Mouse (Mus musculus) MEL (cell line): ENCODE data around the gene Npas4. TPM values are rescaled to one million over a fixed set of nuclear protein-coding genes. Genes with fewer than 3 reads are reported as not detected.
A peak's percentile ranks its signal among the peaks of the same experiment; 100 is the strongest.
"Not testable (repeated sequence)": the region's sequence is repeated elsewhere in the genome, so short reads cannot be mapped to it uniquely, and the experiment has no call there.

ENCODE experiments used
- DNase-seq: peaks from one replicate; pipeline ENCODE4 v3.0.0; 2011; ENCODE audit warnings: low read depth, low spot score
- H3K27ac ChIP-seq: 2 replicates; pipeline ENCODE4 v1.5.1; 2012; ENCODE audit warnings: low read depth, mild to moderate bottlenecking, control low read depth, low read length, moderate library complexity; ENCODE audit not compliant: control insufficient read depth
- H3K27me3 ChIP-seq, 2 experiments: fragments of 150-350 bp in 1 of 2; sonication (generic) in 1 of 2; 2 replicates each; pipeline ENCODE4 v1.6.1; 2012; ENCODE audit warnings: low read length in 2 of 2, mild to moderate bottlenecking in 2 of 2, improper control_type of control experiment in 1 of 2, moderate library complexity in 1 of 2; ENCODE audit not compliant: insufficient read depth in 2 of 2, control insufficient read depth in 1 of 2
- H3K36me3 ChIP-seq, 2 experiments: 2 replicates each; pipeline ENCODE4 v1.6.1; 2012 to 2014; ENCODE audit warnings: low read length in 2 of 2, improper control_type of control experiment in 1 of 2, inconsistent platforms in 1 of 2, mild to moderate bottlenecking in 1 of 2; ENCODE audit not compliant: insufficient read depth in 2 of 2, control insufficient read depth in 1 of 2
- H3K4me1 ChIP-seq, 2 experiments: fragments of 150-350 bp in 1 of 2; sonication (generic) in 1 of 2; 2 replicates each; pipeline ENCODE4 v1.6.1; 2012; ENCODE audit warnings: low read length in 2 of 2, improper control_type of control experiment in 1 of 2, mild to moderate bottlenecking in 1 of 2; ENCODE audit not compliant: insufficient read depth in 2 of 2, control insufficient read depth in 1 of 2
- H3K4me3 ChIP-seq, 2 experiments: fragments of 150-350 bp in 1 of 2; sonication (generic) in 1 of 2; 2 replicates each; pipeline ENCODE4 v1.5.1; 2012; ENCODE audit warnings: low read depth in 2 of 2, low read length in 2 of 2, mild to moderate bottlenecking in 2 of 2, moderate library complexity in 2 of 2, control low read depth in 1 of 2, improper control_type of control experiment in 1 of 2; ENCODE audit not compliant: control insufficient read depth in 1 of 2, insufficient read depth in 1 of 2
- H3K79me2 ChIP-seq: 2 replicates; pipeline ENCODE4 v1.6.1; 2012; ENCODE audit warnings: mild to moderate bottlenecking, low read length, moderate library complexity; ENCODE audit not compliant: control insufficient read depth, poor library complexity, insufficient read depth
- H3K9ac ChIP-seq: 2 replicates; pipeline ENCODE4 v1.6.1; 2012; ENCODE audit warnings: low read depth, mild to moderate bottlenecking, control low read depth, low read length, moderate library complexity; ENCODE audit not compliant: control insufficient read depth, poor library complexity, severe bottlenecking
- H3K9me3 ChIP-seq: fragments of 150-350 bp; sonication (generic); replicated peaks from 2 replicates; pipeline ENCODE4 v1.6.1; 2012; ENCODE audit warnings: mild to moderate bottlenecking, low read length, improper control_type of control experiment, moderate library complexity; ENCODE audit not compliant: insufficient read depth
- CTCF ChIP-seq, 3 experiments: IDR thresholded peaks in 2 of 3; conservative IDR thresholded peaks in 1 of 3; 2 replicates each; pipeline ENCODE4 v1.5.1; 2011 to 2012; ENCODE audit warnings: low read length in 3 of 3, low read depth in 2 of 3, mild to moderate bottlenecking in 2 of 3, improper control_type of control experiment in 1 of 3, inconsistent platforms in 1 of 3, mixed read lengths in 1 of 3, moderate library complexity in 1 of 3; ENCODE audit not compliant: control insufficient read depth in 1 of 3, insufficient read depth in 1 of 3, poor library complexity in 1 of 3, severe bottlenecking in 1 of 3
- E2F4 ChIP-seq: IDR thresholded peaks from 2 replicates; pipeline ENCODE4 v1.6.1; 2011; ENCODE audit warnings: low read depth, low read length, improper control_type of control experiment, borderline replicate concordance
- ELF1 ChIP-seq: IDR thresholded peaks from 2 replicates; pipeline ENCODE4 v1.6.1; 2014; ENCODE audit warnings: low read depth, mild to moderate bottlenecking, inconsistent platforms, low read length, improper control_type of control experiment, moderate library complexity
- ETS1 ChIP-seq: IDR thresholded peaks from 2 replicates; pipeline ENCODE4 v1.6.1; 2012; ENCODE audit warnings: low read depth, mild to moderate bottlenecking, inconsistent platforms, low read length, improper control_type of control experiment, moderate library complexity
- GATA1 ChIP-seq: IDR thresholded peaks from 2 replicates; pipeline ENCODE4 v1.6.1; 2011; ENCODE audit warnings: low read depth, low read length, improper control_type of control experiment
- JUND ChIP-seq: IDR thresholded peaks from 2 replicates; pipeline ENCODE4 v1.6.1; 2011; ENCODE audit warnings: low read depth, mild to moderate bottlenecking, improper control_type of control experiment, low read length
- KAT2A ChIP-seq: conservative IDR thresholded peaks from 2 replicates; pipeline ENCODE4 v1.6.1; 2012; ENCODE audit warnings: low read depth, low read length, improper control_type of control experiment, inconsistent platforms
- MAX ChIP-seq: IDR thresholded peaks from 2 replicates; pipeline ENCODE4 v1.6.1; 2011; ENCODE audit warnings: low read length, improper control_type of control experiment
- MAZ ChIP-seq: IDR thresholded peaks from 2 replicates; pipeline ENCODE4 v1.6.1; 2012; ENCODE audit warnings: low read depth, mild to moderate bottlenecking, inconsistent platforms, low read length, improper control_type of control experiment
- MEF2A ChIP-seq: IDR thresholded peaks from 2 replicates; pipeline ENCODE4 v1.6.1; 2014; ENCODE audit warnings: low read depth, mild to moderate bottlenecking, inconsistent platforms, low read length, improper control_type of control experiment; ENCODE audit not compliant: poor library complexity, insufficient replicate concordance, severe bottlenecking; ENCODE audit errors: extremely low read depth
- MYB ChIP-seq: IDR thresholded peaks from 2 replicates; pipeline ENCODE4 v1.6.1; 2011; ENCODE audit warnings: mild to moderate bottlenecking, low read depth, low read length, improper control_type of control experiment
- MYC ChIP-seq: IDR thresholded peaks from 2 replicates; pipeline ENCODE4 v1.6.1; 2011; ENCODE audit warnings: low read depth, mild to moderate bottlenecking, low read length, improper control_type of control experiment, moderate library complexity
- NRF1 ChIP-seq: IDR thresholded peaks from 2 replicates; pipeline ENCODE4 v1.6.1; 2014; ENCODE audit warnings: low read depth, mild to moderate bottlenecking, inconsistent platforms, low read length, improper control_type of control experiment, moderate library complexity; ENCODE audit not compliant: poor library complexity, insufficient read depth, severe bottlenecking
- POLR2AphosphoS2 ChIP-seq: IDR thresholded peaks from 2 replicates; pipeline ENCODE4 v1.6.1; 2011; ENCODE audit warnings: low read length, improper control_type of control experiment
- RAD21 ChIP-seq: IDR thresholded peaks from 2 replicates; pipeline ENCODE4 v1.6.1; 2011; ENCODE audit warnings: mild to moderate bottlenecking, low read depth, low read length, improper control_type of control experiment
- RCOR1 ChIP-seq: IDR thresholded peaks from 2 replicates; pipeline ENCODE4 v1.6.1; 2012; ENCODE audit warnings: low read depth, mild to moderate bottlenecking, inconsistent platforms, low read length, improper control_type of control experiment
- SMC3 ChIP-seq: IDR thresholded peaks from 2 replicates; pipeline ENCODE4 v1.6.1; 2011; ENCODE audit warnings: low read depth, low read length, improper control_type of control experiment
- TAL1 ChIP-seq: IDR thresholded peaks from 2 replicates; pipeline ENCODE4 v1.6.1; 2012; ENCODE audit warnings: mild to moderate bottlenecking, inconsistent platforms, low read length, moderate library complexity, mixed read lengths
- TBP ChIP-seq: IDR thresholded peaks from 2 replicates; pipeline ENCODE4 v1.8.0; 2011; ENCODE audit warnings: low read depth, low read length, improper control_type of control experiment
- ZC3H11A ChIP-seq: IDR thresholded peaks from 2 replicates; pipeline ENCODE4 v1.6.1; 2012; ENCODE audit warnings: low read depth, mild to moderate bottlenecking, inconsistent platforms, low read length, improper control_type of control experiment
- ZMIZ1 ChIP-seq: IDR thresholded peaks from 2 replicates; pipeline ENCODE4 v1.6.1; 2012; ENCODE audit warnings: low read depth, mild to moderate bottlenecking, inconsistent platforms, low read length, improper control_type of control experiment, moderate library complexity
- ZNF384 ChIP-seq: IDR thresholded peaks from 2 replicates; pipeline ENCODE4 v1.6.1; 2012; ENCODE audit warnings: low read depth, mild to moderate bottlenecking, inconsistent platforms, low read length, improper control_type of control experiment
- polyA plus RNA-seq, 2 experiments: library from polyadenylated mRNA; stranded (reverse) in 1 of 2; unstranded in 1 of 2; fragments of >175 nt in 1 of 2; fragments of >200 nt in 1 of 2; gene quantifications; 2 replicates each; pipeline versions ENCODE4 v1.2.1 to v1.2.4; 2012; ENCODE audit warnings: low replicate concordance in 2 of 2, low read depth in 1 of 2; ENCODE audit not compliant: insufficient read length in 2 of 2, insufficient read depth in 1 of 2, missing spikeins in 1 of 2
- total RNA-seq: library from RNA; depleted of rRNA; stranded (reverse); fragments of 300-350 nt; gene quantifications from 2 replicates; pipeline ENCODE4 v1.2.3, GENCODE M21; 2012

Gene Npas4
- total and polyA plus RNA-seq, 3 experiments, result not detected

- H3K79me2 ChIP-seq, H3K9ac ChIP-seq, H3K4me1 ChIP-seq, H3K36me3 ChIP-seq, H3K9me3 ChIP-seq, H3K27ac ChIP-seq, H3K27me3 ChIP-seq, H3K4me3 ChIP-seq: not testable (repeated sequence)
- DNase-seq, result peak; percentile 30
- peak in 2 of 3 experiments; percentile 10 to 24; a peak in 2 of 6 replicates for TF ChIP-seq CTCF (IDR thresholded peaks at IDR 0.05 in 2 of 3, conservative IDR thresholded peaks at IDR 0.05 in 1 of 3; ENCODE audit: control insufficient read depth in 1 of 3, insufficient read depth in 1 of 3, low read depth in 2 of 3, low read length in 3 of 3, poor library complexity in 1 of 3, severe bottlenecking in 1 of 3)
- 0 out of 2 replicates have a peak, but pooled peaks have one; percentile 12 for TF ChIP-seq ZNF384
These were observed 13.5 kb upstream of the Npas4 start for GRCm38 (mm10) chr19:5003644-5004043.

GRCm38 (mm10) chr19:5001666-5002406, 11.7 kb upstream of the Npas4 start:
- peak; percentile 77 for DNase-seq
- peaks cover 0 to 13% of the 10 kb centered on the region in 2 experiments for H3K27me3 ChIP-seq
- TF ChIP-seq GATA1, result 0 out of 2 replicates have a peak, but pooled peaks have one; percentile 8
- TF ChIP-seq CTCF (IDR thresholded peaks at IDR 0.05 in 2 of 3, conservative IDR thresholded peaks at IDR 0.05 in 1 of 3; ENCODE audit: control insufficient read depth in 1 of 3, insufficient read depth in 1 of 3, low read depth in 2 of 3, low read length in 3 of 3, poor library complexity in 1 of 3, severe bottlenecking in 1 of 3), result peak; percentile 82 to 97 (median 86)
- no peak for TF ChIP-seq JUND
- peak; percentile 84 for TF ChIP-seq RAD21
- no peak for TF ChIP-seq ZMIZ1
- TF ChIP-seq ZC3H11A, result peak; percentile 72
- TF ChIP-seq ELF1, result no peak
- no peak for TF ChIP-seq POLR2AphosphoS2
- TF ChIP-seq SMC3, result peak; percentile 88

DNA sequence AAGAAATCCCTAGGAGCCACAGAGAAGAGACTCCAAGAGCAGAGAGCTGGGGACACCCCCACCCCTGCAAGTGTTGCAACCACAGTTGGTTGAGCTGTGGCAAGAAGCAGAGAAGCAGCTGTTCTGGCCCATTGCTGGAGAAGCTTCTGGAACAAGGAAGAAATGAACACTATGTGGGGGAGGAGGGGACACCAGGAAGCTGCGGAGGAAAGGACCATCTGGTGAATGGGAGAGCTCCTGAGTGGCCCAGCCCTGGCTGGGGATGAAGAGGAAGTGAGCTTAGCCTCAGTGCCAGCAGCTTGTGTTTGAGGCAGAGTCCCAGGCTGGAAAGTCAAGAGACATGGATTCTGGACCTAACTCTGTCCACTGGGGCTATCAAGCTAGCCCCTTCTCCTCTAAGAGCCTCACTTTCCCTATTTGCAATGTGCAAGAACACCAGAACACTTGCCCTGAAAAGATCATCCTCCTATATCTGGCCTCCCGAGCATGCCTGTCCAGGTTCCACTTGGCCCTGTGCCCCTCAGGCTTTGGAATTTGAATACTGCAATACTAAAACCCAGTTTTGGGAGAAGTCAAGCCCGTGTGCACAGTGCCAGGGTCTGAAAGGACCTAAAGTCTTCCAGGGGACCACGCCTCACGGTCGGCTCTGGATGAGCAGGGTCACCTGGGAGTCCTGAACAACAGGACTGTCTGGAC, 9.5 kb upstream of the Npas4 start:
- no peaks in the 10 kb centered on the region for H3K36me3 ChIP-seq
- H3K4me1 ChIP-seq, result no peaks in the 10 kb centered on the region
- H3K9ac ChIP-seq, result no peak overlapping the region
- no peak overlapping the region for H3K27ac ChIP-seq
- H3K9me3 ChIP-seq, result no peaks in the 10 kb centered on the region
- no peaks in the 10 kb centered on the region for H3K79me2 ChIP-seq
- DNase-seq, result no peak
- H3K27me3 ChIP-seq, result peaks cover 0 to 10% of the 10 kb centered on the region in 2 experiments
- H3K4me3 ChIP-seq, result no peak overlapping the region
- TF ChIP-seq MYB, result no peak
- no peak for TF ChIP-seq MYC
- no peak for TF ChIP-seq RCOR1
- no peak for TF ChIP-seq KAT2A
- TF ChIP-seq NRF1, result no peak
- no peak for TF ChIP-seq TBP
- no peak for TF ChIP-seq E2F4
- TF ChIP-seq ZNF384, result no peak
- TF ChIP-seq ETS1, result no peak
- TF ChIP-seq MAZ, result no peak
- TF ChIP-seq ZMIZ1, result no peak
- TF ChIP-seq MEF2A, result no peak
- no peak for TF ChIP-seq MAX
- TF ChIP-seq TAL1, result no peak

More at GRCm38 (mm10) chr19:5001666-5002406, 11.7 kb upstream of the Npas4 start:
- Histone ChIP-seq H3K9ac (no peak overlapping the region), H3K4me3 (no peak overlapping the region), H3K36me3 (no peaks in the 10 kb centered on the region), H3K27ac (no peak overlapping the region), H3K9me3 (no peaks in the 10 kb centered on the region), H3K4me1 (no peaks in the 10 kb centered on the region), H3K79me2 (no peaks in the 10 kb centered on the region)
